Mouse (Mus musculus) embryonic facial prominence, embryonic 11.5 days (tissue): ENCODE data around the gene Ssc4d. TPM values are rescaled to one million over a fixed set of nuclear protein-coding genes. Genes with fewer than 3 reads are reported as not detected.

Experiments
- ATAC-seq: fragments of 200-750 bp; cut with Nextera tagmentation; replicated peaks from 2 replicates; pipeline ENCODE4 v1.8.0; 2017; ENCODE audit warnings: low read depth; ENCODE audit not compliant: insufficient number of reproducible peaks, low FRiP score, low TSS enrichment
- DNase-seq: peaks from one replicate; pipeline ENCODE4 v3.0.0-alpha.2; 2015; ENCODE audit warnings: low spot score
- H3K27ac ChIP-seq: fragments of 300-500 bp; sonication (generic); replicated peaks from 2 replicates; pipeline ENCODE4 v1.5.1; 2014; ENCODE audit warnings: mild to moderate bottlenecking, low read depth, low read length, control low read depth
- H3K27me3 ChIP-seq: fragments of 300-500 bp; sonication (generic); 2 replicates; pipeline ENCODE4 v1.6.1; 2014; ENCODE audit warnings: mild to moderate bottlenecking, low read length, moderate library complexity, mixed read lengths; ENCODE audit not compliant: control insufficient read depth, insufficient read depth
- H3K36me3 ChIP-seq: fragments of 300-500 bp; sonication (generic); replicated peaks from 2 replicates; pipeline ENCODE4 v1.6.1; 2014; ENCODE audit warnings: low read depth, mild to moderate bottlenecking, low read length, moderate library complexity, mixed read lengths; ENCODE audit not compliant: control insufficient read depth, insufficient read depth
- H3K4me1 ChIP-seq: fragments of 300-500 bp; sonication (generic); 2 replicates; pipeline ENCODE4 v1.6.1; 2014; ENCODE audit warnings: low read length, mixed read lengths; ENCODE audit not compliant: control insufficient read depth, insufficient read depth
- H3K4me2 ChIP-seq: fragments of 300-500 bp; sonication (generic); 2 replicates; pipeline ENCODE4 v1.6.1; 2014; ENCODE audit warnings: low read depth, mild to moderate bottlenecking, control low read depth, low read length, moderate library complexity
- H3K4me3 ChIP-seq: fragments of 300-500 bp; sonication (generic); 2 replicates; pipeline ENCODE4 v1.5.1; 2014; ENCODE audit warnings: low read depth, low read length, control low read depth
- H3K9ac ChIP-seq: fragments of 300-500 bp; sonication (generic); replicated peaks from 2 replicates; pipeline ENCODE4 v1.6.1; 2014; ENCODE audit warnings: mild to moderate bottlenecking, control low read depth, low read length
- H3K9me3 ChIP-seq: fragments of 300-500 bp; sonication (generic); replicated peaks from 2 replicates; pipeline ENCODE4 v1.6.1; 2016; ENCODE audit warnings: mild to moderate bottlenecking, low read length, inconsistent platforms, mixed read lengths; ENCODE audit not compliant: control insufficient read depth
- WGBS: fragments of 180-500 bp; shearing (Covaris S2); extraction: QIAGEN DNeasy Blood & Tissue Kit; methylation state at CpG from one replicate; pipeline ENCODE4 v1.1.7; 2014; 5-methylcytosine and 5-hydroxymethylcytosine counted together
- polyA plus RNA-seq: library from polyadenylated mRNA; unstranded; fragments of >200 nt; fragmentation: Nextera tagmentation; extraction: Ambion mirVana; gene quantifications from 2 replicates; pipeline ENCODE4 v1.2.1, GENCODE M21; 2014

Gene Ssc4d
- polyA plus RNA-seq, 1 experiment from 2014 or later = 3.0 TPM

DNA sequence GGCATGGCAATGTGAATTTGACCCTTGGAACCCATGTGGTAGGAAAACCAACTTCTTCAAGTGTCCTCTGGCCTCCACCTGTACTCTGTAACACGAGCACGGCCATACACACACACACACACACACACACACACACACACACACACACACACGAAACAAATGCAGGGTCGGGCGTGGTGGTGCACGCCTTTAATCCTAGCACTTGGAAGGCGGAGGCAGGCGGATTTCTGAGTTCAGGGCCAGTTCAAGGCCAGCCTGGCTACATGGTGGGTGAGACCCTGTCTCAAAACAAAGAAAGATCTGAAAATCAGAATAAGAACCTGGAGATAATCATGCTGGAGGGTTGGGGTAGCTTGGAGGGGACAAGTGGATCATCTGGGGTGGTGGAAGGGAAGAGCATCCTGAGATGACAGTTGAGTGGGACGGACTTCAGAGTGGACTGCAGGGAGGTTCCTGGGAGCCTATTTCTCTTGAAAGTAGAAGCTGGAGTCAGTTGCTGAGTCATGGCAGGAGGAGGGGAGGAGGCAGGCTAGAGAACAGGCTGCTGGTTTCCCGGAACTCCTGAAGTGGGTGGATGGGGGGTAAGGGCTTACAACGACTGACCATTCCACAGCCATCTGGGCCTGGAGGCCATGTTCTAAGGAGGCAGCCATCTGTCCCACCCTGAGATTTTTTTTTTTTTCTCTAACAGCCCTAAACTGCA, 23.5 kb downstream of the Ssc4d start:
- Histone ChIP-seq H3K9me3 (no peaks in the 10 kb centered on the region), H3K27ac (no peak overlapping the region), H3K4me2 (no peak overlapping the region), H3K36me3 (no peaks in the 10 kb centered on the region), H3K27me3 (no peaks in the 10 kb centered on the region), H3K9ac (no peak overlapping the region), H3K4me3 (no peak overlapping the region), H3K4me1 (no peaks in the 10 kb centered on the region)
- ATAC-seq (no peak), DNase-seq (no peak)
- WGBS = 88% methylated on average over 11 of the region's 11 CpGs

DNA sequence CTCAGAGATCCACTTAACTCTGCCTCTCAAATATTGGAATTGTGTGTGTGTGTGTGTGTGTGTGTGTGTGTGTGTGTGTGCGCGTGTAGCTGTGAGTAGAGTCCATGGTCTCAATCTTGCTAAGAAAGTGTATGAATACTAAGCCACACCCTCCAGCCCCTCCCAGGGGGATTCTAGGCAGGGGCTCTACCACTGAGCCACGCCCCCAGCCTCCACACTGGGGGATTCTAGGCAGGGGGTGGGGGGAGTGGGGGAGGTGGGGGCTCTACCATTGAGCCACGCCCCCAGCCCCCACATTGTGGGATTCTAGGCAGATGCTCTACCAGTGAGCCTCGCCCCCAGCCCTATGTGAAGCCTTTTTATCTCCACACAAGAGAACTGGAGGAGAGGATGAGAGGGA, 27.7 kb downstream of the Ssc4d start:
- no peak overlapping the region for H3K4me2 ChIP-seq
- no peaks in the 10 kb centered on the region for H3K27me3 ChIP-seq
- 71% methylated on average over 5 of the region's 5 CpGs for WGBS
- no peaks in the 10 kb centered on the region for H3K4me1 ChIP-seq
- H3K4me3 ChIP-seq = no peak overlapping the region
- DNase-seq (no peak), ATAC-seq (no peak)
- no peak overlapping the region for H3K27ac ChIP-seq
- H3K9me3 ChIP-seq = no peaks in the 10 kb centered on the region
- H3K36me3 ChIP-seq = no peaks in the 10 kb centered on the region
- H3K9ac ChIP-seq = no peak overlapping the region

DNA sequence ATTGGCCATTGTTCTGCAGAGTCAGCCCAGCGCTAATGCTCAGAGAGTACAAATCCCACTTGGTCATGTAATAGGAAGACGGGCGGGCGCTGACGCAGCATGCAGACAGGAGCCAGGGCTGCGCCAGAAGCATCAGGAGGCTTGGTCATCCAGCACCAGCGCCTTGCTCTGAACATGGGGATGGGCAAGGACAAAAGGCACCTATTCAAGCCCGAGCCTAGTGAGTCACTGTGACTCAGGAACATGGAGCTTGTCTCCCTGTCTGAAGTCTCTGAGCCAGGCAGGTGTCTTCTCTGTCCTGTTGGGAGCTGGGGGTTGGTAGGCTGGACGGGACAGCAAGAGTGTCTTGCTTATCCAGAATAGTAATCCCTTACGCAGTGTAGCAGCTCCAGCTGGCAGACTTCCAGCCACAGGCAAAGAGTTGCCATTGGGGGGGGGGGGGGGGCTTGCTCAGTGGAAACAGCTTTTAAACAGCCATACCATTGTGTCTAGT, 28.4 kb downstream of the Ssc4d start:
- no peaks in the 10 kb centered on the region for H3K27me3 ChIP-seq
- no peak overlapping the region for H3K4me2 ChIP-seq
- H3K9me3 ChIP-seq = no peaks in the 10 kb centered on the region
- H3K4me1 ChIP-seq = no peaks in the 10 kb centered on the region
- H3K36me3 ChIP-seq = no peaks in the 10 kb centered on the region
- no peak for ATAC-seq
- WGBS = 60% methylated on average over 10 of the region's 10 CpGs
- no peak for DNase-seq
- H3K27ac ChIP-seq = no peak overlapping the region
- H3K9ac ChIP-seq = no peak overlapping the region
- H3K4me3 ChIP-seq = no peak overlapping the region

DNA sequence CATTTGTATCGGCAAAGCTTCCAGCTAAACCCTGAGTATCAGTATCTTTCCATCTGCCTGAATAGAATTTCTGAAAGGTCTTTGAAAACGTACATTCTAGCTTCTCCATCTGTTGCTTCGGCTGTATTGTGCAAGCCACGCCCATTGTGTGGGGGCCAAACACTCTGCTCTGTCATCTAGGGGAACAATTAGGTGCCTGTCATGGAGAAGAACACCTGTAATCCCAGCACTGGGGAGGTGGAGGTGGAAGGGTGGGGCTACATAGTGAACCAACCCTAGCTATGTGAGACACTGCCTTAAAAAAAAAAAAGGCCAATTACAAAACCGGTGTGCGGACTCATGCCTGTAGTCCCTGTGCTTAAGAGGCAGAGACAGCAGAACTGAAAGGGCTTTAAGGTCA, 31.6 kb downstream of the Ssc4d start:
- Histone ChIP-seq H3K4me3 (no peak overlapping the region), H3K27ac (no peak overlapping the region), H3K4me2 (no peak overlapping the region), H3K36me3 (no peaks in the 10 kb centered on the region), H3K9ac (no peak overlapping the region), H3K27me3 (no peaks in the 10 kb centered on the region), H3K9me3 (no peaks in the 10 kb centered on the region), H3K4me1 (no peaks in the 10 kb centered on the region)
- 72% methylated on average over 6 of the region's 6 CpGs for WGBS
- no peak for ATAC-seq
- no peak for DNase-seq

DNA sequence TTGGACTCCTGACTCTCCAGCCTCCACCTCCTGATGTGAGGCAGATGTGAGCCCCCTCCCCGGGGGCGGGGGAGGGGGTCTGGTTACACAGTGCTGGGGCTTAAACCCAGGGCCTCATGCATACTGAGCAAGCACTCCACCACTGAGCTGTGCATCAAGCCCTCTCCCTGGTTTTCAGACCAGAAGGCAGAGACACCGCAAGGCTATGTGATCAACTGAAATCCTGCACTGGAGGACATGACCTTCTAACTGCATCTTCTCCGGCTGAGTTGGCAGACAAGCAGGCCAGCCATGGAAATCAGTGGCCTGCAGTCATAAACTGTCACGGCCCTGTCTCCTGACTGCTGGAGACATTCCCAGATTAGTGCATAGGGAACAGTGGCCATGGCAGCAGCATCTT, 33.7 kb downstream of the Ssc4d start:
- WGBS = 64% methylated on average over 5 of the region's 5 CpGs
- H3K9ac ChIP-seq = no peak overlapping the region
- H3K27ac ChIP-seq = no peak overlapping the region
- H3K9me3 ChIP-seq = no peaks in the 10 kb centered on the region
- no peak overlapping the region for H3K4me2 ChIP-seq
- H3K4me3 ChIP-seq = no peak overlapping the region
- no peaks in the 10 kb centered on the region for H3K36me3 ChIP-seq
- no peak for ATAC-seq
- H3K27me3 ChIP-seq = no peaks in the 10 kb centered on the region
- H3K4me1 ChIP-seq = no peaks in the 10 kb centered on the region
- DNase-seq = no peak

DNA sequence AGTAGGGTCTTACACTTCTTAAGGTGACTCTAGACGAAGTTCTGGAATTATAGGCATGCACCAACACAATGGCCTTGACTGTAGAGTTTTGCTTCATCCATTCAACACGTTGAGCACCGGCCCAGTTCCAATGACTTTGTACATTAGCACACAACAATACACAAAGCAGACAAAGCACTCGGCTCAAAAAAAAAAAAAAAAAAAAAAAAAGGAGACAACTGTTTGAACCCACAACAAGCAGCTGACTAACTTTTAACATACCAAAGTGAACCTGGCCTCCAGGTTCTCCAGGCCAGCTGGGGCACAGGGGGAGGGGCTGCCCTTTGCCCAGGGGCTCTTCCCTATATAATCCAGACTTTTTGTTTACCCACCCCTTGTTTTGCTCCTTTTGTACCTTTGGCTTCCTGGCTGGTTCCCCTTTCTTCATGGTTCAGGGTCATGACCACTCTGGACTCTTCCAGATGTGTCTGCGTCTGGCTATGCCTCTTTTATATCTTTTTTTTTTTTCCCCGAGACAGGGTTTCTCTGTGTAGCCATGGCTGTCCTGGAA, 38.6 kb downstream of the Ssc4d start:
- ATAC-seq = no peak
- 76% methylated on average over 6 of the region's 6 CpGs for WGBS
- no peak overlapping the region for H3K9ac ChIP-seq
- H3K27ac ChIP-seq = no peak overlapping the region
- no peak overlapping the region for H3K4me3 ChIP-seq
- no peak overlapping the region for H3K4me2 ChIP-seq
- DNase-seq = no peak
- H3K27me3 ChIP-seq = no peaks in the 10 kb centered on the region
- no peaks in the 10 kb centered on the region for H3K9me3 ChIP-seq
- H3K4me1 ChIP-seq = no peaks in the 10 kb centered on the region
- no peaks in the 10 kb centered on the region; the same call in 1 of the 2 replicates for H3K36me3 ChIP-seq

DNA sequence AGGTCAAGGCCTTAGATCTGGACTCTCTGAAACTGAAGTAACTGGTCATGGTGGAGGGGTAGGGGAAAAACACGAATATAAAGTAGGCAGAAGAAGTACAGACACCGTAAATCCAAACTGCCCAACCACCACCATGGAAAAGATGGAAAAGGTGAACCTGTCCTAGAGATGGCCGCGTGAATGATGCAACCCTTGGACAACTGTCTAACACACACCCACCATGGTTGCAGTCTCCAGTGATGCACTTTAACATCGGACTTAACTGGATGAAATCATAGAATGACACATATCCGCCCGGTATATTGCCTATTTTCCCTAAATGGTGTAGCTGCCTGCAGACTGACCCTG, 39.2 kb downstream of the Ssc4d start:
- Histone ChIP-seq H3K36me3 (no peaks in the 10 kb centered on the region; the same call in 1 of the 2 replicates), H3K27ac (no peak overlapping the region; the same call in 1 of the 2 replicates), H3K4me1 (no peaks in the 10 kb centered on the region), H3K9me3 (no peaks in the 10 kb centered on the region), H3K27me3 (no peaks in the 10 kb centered on the region), H3K9ac (no peak overlapping the region), H3K4me3 (no peak overlapping the region), H3K4me2 (no peak overlapping the region)
- WGBS = 52% methylated on average over 7 of the region's 7 CpGs
- no peak for DNase-seq
- peak; percentile 57; the same call in 1 of the 2 replicates for ATAC-seq

DNA sequence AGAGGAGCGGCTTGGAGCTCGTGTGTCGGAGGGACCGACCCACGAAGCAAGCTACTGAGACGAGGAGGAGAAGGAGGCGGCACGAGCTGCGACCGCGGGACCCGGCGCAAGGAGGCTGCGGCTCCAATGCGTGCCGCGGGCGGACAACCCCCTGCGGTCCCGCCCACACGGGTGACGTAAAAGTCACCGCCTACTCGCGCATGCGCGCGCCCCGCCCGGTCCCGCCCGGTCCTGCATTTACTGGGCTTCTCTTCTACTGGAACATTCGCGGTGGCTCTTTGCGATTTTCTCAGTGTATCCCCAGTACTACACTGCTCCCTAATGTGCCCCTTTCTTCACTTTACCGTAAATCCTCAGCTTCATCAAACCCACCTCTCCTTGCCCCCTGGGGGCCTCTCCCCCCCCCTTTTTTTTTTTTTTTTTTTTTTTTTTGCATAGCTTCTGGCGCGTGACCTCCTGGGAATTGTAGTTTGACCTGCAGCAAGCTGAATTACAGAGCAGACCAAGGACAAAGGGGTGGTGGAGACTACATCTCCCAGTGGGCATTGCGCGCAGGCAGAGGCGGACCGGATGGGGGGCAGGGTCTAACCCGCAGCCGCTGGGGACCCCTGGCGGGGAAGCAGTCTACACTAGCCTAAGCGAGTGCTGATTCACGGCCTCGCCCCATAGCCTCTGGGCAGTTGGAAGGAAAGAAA, 39.7 kb downstream of the Ssc4d start, which contains the start of gene Ywhag:
Ywhag (minus strand) TSS at position 136 of the 695 bp plus-strand sequence.
- no peaks in the 10 kb centered on the region; the same call in 1 of the 2 replicates for H3K36me3 ChIP-seq
- peak within 1 kb of the TSS; percentile 38 for H3K4me2 ChIP-seq
- ATAC-seq (peak; percentile 95), DNase-seq (peak; percentile 98)
- peak within 1 kb of the TSS; percentile 92 for H3K9ac ChIP-seq
- H3K4me3 ChIP-seq = peak within 1 kb of the TSS; percentile 92
- no peaks in the 10 kb centered on the region for H3K9me3 ChIP-seq
- H3K4me1 ChIP-seq = no peaks in the 10 kb centered on the region
- 1% methylated on average over 47 of the region's 48 CpGs for WGBS
- no peaks in the 10 kb centered on the region for H3K27me3 ChIP-seq
- H3K27ac ChIP-seq = peak within 1 kb of the TSS; percentile 93
